Mouse (Mus musculus) hindbrain, embryonic 14.5 days (tissue): ENCODE measurements at regions not wholly inside any gene's neighbourhood (a gene's known extent, or its start where the extent isn't known, plus 50 kb on each side); places are given as distances from the start of the nearest gene placed in this dataset.

Experiments used
- ATAC-seq: fragments of 200-750 bp; cut with Nextera tagmentation; 2 replicates; pipeline ENCODE4 v1.8.0; 2017; ENCODE audit warnings: moderate number of reproducible peaks, mild to moderate bottlenecking, moderate TSS enrichment, moderate library complexity; ENCODE audit not compliant: low FRiP score
- DNase-seq: peaks from one replicate; pipeline ENCODE4 v3.0.0-alpha.2; 2015; ENCODE audit warnings: low spot score
- H3K27ac ChIP-seq: fragments of 300-500 bp; sonication (generic); 2 replicates; pipeline ENCODE4 v1.5.1; 2014; ENCODE audit warnings: mild to moderate bottlenecking, moderate library complexity
- H3K27me3 ChIP-seq: fragments of 300-500 bp; sonication (generic); 2 replicates; pipeline ENCODE4 v1.6.1; 2014; ENCODE audit warnings: mild to moderate bottlenecking, low read length, mixed read lengths; ENCODE audit not compliant: control insufficient read depth, insufficient read depth
- H3K36me3 ChIP-seq: fragments of 300-500 bp; sonication (generic); replicated peaks from 2 replicates; pipeline ENCODE4 v1.6.1; 2014; ENCODE audit not compliant: control insufficient read depth, insufficient read depth
- H3K4me1 ChIP-seq: fragments of 300-500 bp; sonication (generic); replicated peaks from 2 replicates; pipeline ENCODE4 v1.6.1; 2014; ENCODE audit warnings: antibody characterized with exemption, low read length, mixed read lengths; ENCODE audit not compliant: control insufficient read depth, insufficient read depth
- H3K4me2 ChIP-seq: fragments of 300-500 bp; sonication (generic); replicated peaks from 2 replicates; pipeline ENCODE4 v1.6.1; 2014; ENCODE audit warnings: mild to moderate bottlenecking, moderate library complexity
- H3K4me3 ChIP-seq: fragments of 300-500 bp; sonication (generic); replicated peaks from 2 replicates; pipeline ENCODE4 v1.5.1; 2014; ENCODE audit warnings: mild to moderate bottlenecking, low read length
- H3K9ac ChIP-seq: fragments of 300-500 bp; sonication (generic); 2 replicates; pipeline ENCODE4 v1.6.1; 2014
- H3K9me3 ChIP-seq: fragments of 300-500 bp; sonication (generic); 2 replicates; pipeline ENCODE4 v1.6.1; 2016; ENCODE audit warnings: low read length; ENCODE audit not compliant: control insufficient read depth
- WGBS: fragments of 180-500 bp; shearing (Covaris S2); extraction: QIAGEN DNeasy Blood & Tissue Kit; methylation state at CpG from one replicate; pipeline ENCODE4 v1.1.7; 2014; 5-methylcytosine and 5-hydroxymethylcytosine counted together

GRCm38 (mm10) chr6:117497904-117498303 lies 329.6 kb downstream of the Cxcl12 start:
- H3K4me3 ChIP-seq: no peak overlapping the region
- H3K36me3 ChIP-seq: no peaks in the 10 kb centered on the region
- H3K27ac ChIP-seq: no peak overlapping the region
- DNase-seq: no peak
- no peak overlapping the region for H3K4me2 ChIP-seq
- no peaks in the 10 kb centered on the region for H3K9me3 ChIP-seq
- 73% methylated on average over 5 of the region's 5 CpGs for WGBS
- H3K4me1 ChIP-seq: no peaks in the 10 kb centered on the region
- H3K9ac ChIP-seq: no peak overlapping the region
- H3K27me3 ChIP-seq: no peaks in the 10 kb centered on the region
- no peak for ATAC-seq

- Histone ChIP-seq H3K27me3 (no peaks in the 10 kb centered on the region), H3K4me2 (no peak overlapping the region), H3K9ac (no peak overlapping the region), H3K4me3 (no peak overlapping the region), H3K4me1 (no peaks in the 10 kb centered on the region), H3K36me3 (no peaks in the 10 kb centered on the region), H3K9me3 (no peaks in the 10 kb centered on the region), H3K27ac (no peak overlapping the region)
- DNase-seq (no peak), ATAC-seq (no peak)
- WGBS: 74% methylated on average over 5 of the region's 5 CpGs
Observed at GRCm38 (mm10) chr6:117502346-117502745, 334.0 kb downstream of the Cxcl12 start.

- no peak overlapping the region for H3K4me3 ChIP-seq
- no peak overlapping the region for H3K27ac ChIP-seq
- H3K27me3 ChIP-seq: no peaks in the 10 kb centered on the region
- H3K36me3 ChIP-seq: no peaks in the 10 kb centered on the region
- no peaks in the 10 kb centered on the region for H3K9me3 ChIP-seq
- H3K4me1 ChIP-seq: no peaks in the 10 kb centered on the region
- no peak for DNase-seq
- ATAC-seq: no peak
- H3K9ac ChIP-seq: no peak overlapping the region
- H3K4me2 ChIP-seq: no peak overlapping the region
- WGBS: 86% methylated on average over 10 of the region's 10 CpGs
Observed at GRCm38 (mm10) chr6:117504771-117505170, 336.2 kb upstream of the Zfp637 start.

- ATAC-seq (no peak), DNase-seq (no peak)
- Histone ChIP-seq H3K27ac (no peak overlapping the region), H3K4me1 (no peaks in the 10 kb centered on the region), H3K4me3 (no peak overlapping the region), H3K9ac (no peak overlapping the region), H3K4me2 (no peak overlapping the region), H3K27me3 (no peaks in the 10 kb centered on the region), H3K36me3 (no peaks in the 10 kb centered on the region), H3K9me3 (no peaks in the 10 kb centered on the region)
- 52% methylated on average over 3 of the region's 3 CpGs for WGBS
Observed at GRCm38 (mm10) chr6:117505431-117505830, 335.5 kb upstream of the Zfp637 start.

GRCm38 (mm10) chr6:117506619-117507018 lies 334.4 kb upstream of the Zfp637 start:
- no peak overlapping the region for H3K27ac ChIP-seq
- H3K4me2 ChIP-seq: no peak overlapping the region
- ATAC-seq (no peak), DNase-seq (no peak)
- H3K9ac ChIP-seq: no peak overlapping the region
- H3K9me3 ChIP-seq: no peaks in the 10 kb centered on the region
- 75% methylated on average over 7 of the region's 7 CpGs for WGBS
- no peaks in the 10 kb centered on the region for H3K27me3 ChIP-seq
- H3K4me1 ChIP-seq: no peaks in the 10 kb centered on the region
- H3K36me3 ChIP-seq: no peaks in the 10 kb centered on the region
- H3K4me3 ChIP-seq: no peak overlapping the region

GRCm38 (mm10) chr6:117508860-117509259 lies 332.1 kb upstream of the Zfp637 start:
- Histone ChIP-seq H3K36me3 (no peaks in the 10 kb centered on the region), H3K4me2 (no peak overlapping the region), H3K27ac (no peak overlapping the region), H3K9me3 (no peaks in the 10 kb centered on the region), H3K4me1 (no peaks in the 10 kb centered on the region), H3K9ac (no peak overlapping the region), H3K27me3 (no peaks in the 10 kb centered on the region), H3K4me3 (no peak overlapping the region)
- ATAC-seq (no peak), DNase-seq (no peak)
- 85% methylated on average over 6 of the region's 6 CpGs for WGBS

- no peaks in the 10 kb centered on the region for H3K27me3 ChIP-seq
- no peak overlapping the region for H3K4me3 ChIP-seq
- no peaks in the 10 kb centered on the region for H3K36me3 ChIP-seq
- H3K27ac ChIP-seq: no peak overlapping the region
- WGBS: 89% methylated on average over 4 of the region's 4 CpGs
- H3K4me1 ChIP-seq: no peaks in the 10 kb centered on the region
- no peaks in the 10 kb centered on the region for H3K9me3 ChIP-seq
- DNase-seq (no peak), ATAC-seq (no peak)
- no peak overlapping the region for H3K9ac ChIP-seq
- H3K4me2 ChIP-seq: no peak overlapping the region
Observed at GRCm38 (mm10) chr6:117510026-117510425, 331.0 kb upstream of the Zfp637 start.

GRCm38 (mm10) chr6:117514831-117515230 lies 326.1 kb upstream of the Zfp637 start:
- 91% methylated on average over 5 of the region's 5 CpGs for WGBS
- no peaks in the 10 kb centered on the region for H3K9me3 ChIP-seq
- H3K4me1 ChIP-seq: no peaks in the 10 kb centered on the region
- H3K4me3 ChIP-seq: no peak overlapping the region
- no peak overlapping the region for H3K4me2 ChIP-seq
- no peak overlapping the region for H3K27ac ChIP-seq
- no peak for ATAC-seq
- H3K36me3 ChIP-seq: no peaks in the 10 kb centered on the region
- H3K27me3 ChIP-seq: no peaks in the 10 kb centered on the region
- DNase-seq: no peak
- no peak overlapping the region for H3K9ac ChIP-seq

- Histone ChIP-seq H3K9ac (no peak overlapping the region), H3K4me3 (no peak overlapping the region)
Observed at GRCm38 (mm10) chr6:117516906-117517305, 324.1 kb upstream of the Zfp637 start.

GRCm38 (mm10) chr6:117518939-117519338 lies 322.0 kb upstream of the Zfp637 start:
- H3K9ac ChIP-seq: no peak overlapping the region
- no peaks in the 10 kb centered on the region for H3K36me3 ChIP-seq
- no peak overlapping the region for H3K27ac ChIP-seq
- no peak overlapping the region for H3K4me2 ChIP-seq
- no peaks in the 10 kb centered on the region for H3K4me1 ChIP-seq
- no peaks in the 10 kb centered on the region for H3K9me3 ChIP-seq
- no peak for DNase-seq
- no peaks in the 10 kb centered on the region for H3K27me3 ChIP-seq
- WGBS: 83% methylated on average over 3 of the region's 3 CpGs
- no peak for ATAC-seq
- H3K4me3 ChIP-seq: no peak overlapping the region

More at GRCm38 (mm10) chr6:117516906-117517305, 324.1 kb upstream of the Zfp637 start:
- Histone ChIP-seq H3K36me3 (no peaks in the 10 kb centered on the region), H3K4me2 (no peak overlapping the region), H3K27ac (no peak overlapping the region), H3K4me1 (no peaks in the 10 kb centered on the region), H3K9me3 (no peaks in the 10 kb centered on the region), H3K27me3 (no peaks in the 10 kb centered on the region)
- 89% methylated on average over 7 of the region's 7 CpGs for WGBS
- no peak for DNase-seq
- no peak for ATAC-seq
